Mouse (Mus musculus): ENCODE data around the gene Gm17571.

GRCm38 (mm10) chr9:13483199-13484068 is 36.9 kb upstream of the Gm17571 start:
- TF ChIP-seq POLR2A (IDR thresholded peaks at IDR 0.05; ENCODE audit: low read depth, low read length) (no peak), CTCF (IDR thresholded peaks at IDR 0.05; ENCODE audit: extremely low read depth, insufficient read length, insufficient replicate concordance, low read depth, low read length) (no peak)
